Comparison of ENCODE assay signal across 30 mouse cellular contexts in the genomic region with DNA sequence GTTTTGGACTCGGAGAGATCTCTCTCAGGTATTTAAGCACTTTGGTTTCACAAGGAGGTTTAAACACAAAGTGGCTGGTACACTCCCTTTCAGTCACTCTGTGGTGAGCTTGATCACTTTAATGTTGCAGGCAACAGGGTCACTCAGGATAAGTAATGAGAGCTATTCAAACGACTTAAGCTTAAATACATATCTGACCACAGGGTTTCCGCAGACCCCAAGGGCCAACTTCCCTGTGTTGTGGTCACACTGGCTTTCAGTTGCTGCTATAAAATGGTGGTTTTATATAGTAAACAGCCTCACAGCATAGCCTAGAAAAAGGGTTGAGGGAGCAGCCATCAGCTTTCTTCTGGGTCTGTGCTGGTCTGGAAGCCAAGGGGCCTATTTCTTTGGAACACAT.
"Had no signal": no experiment of that assay in that cellular context is flagged by ENCODE, and none has a peak within 500 bp of the region (broad histone marks: within the 10 kb centered on the region; RNA-seq: fewer than 3 reads in every experiment).

No protein-coding gene starts in this region.

- ATAC-seq: hindbrain, embryonic 16.5 days; inflammation-experienced regulatory T-cells, adult 6 months; intestine, embryonic 15.5 days; intestine, postnatal 0 days had no signal

- H3K4me1 ChIP-seq: heart, embryonic 13.5 days; heart, embryonic 15.5 days; hindbrain, embryonic 12.5 days; intestine, embryonic 15.5 days; kidney, embryonic 15.5 days; limb, embryonic 12.5 days; liver, embryonic 13.5 days had no signal

- H3K9ac ChIP-seq: heart, embryonic 13.5 days; heart, embryonic 15.5 days; hindbrain, embryonic 12.5 days; hindbrain, embryonic 14.5 days; intestine, embryonic 15.5 days; kidney, embryonic 15.5 days; limb, embryonic 12.5 days; liver, embryonic 13.5 days had no signal

- H3K36me3 ChIP-seq: heart, embryonic 13.5 days; heart, embryonic 15.5 days; hindbrain, embryonic 10.5 days; hindbrain, embryonic 12.5 days; intestine, embryonic 15.5 days; kidney, embryonic 15.5 days; limb, embryonic 10.5 days; limb, embryonic 12.5 days; liver, embryonic 13.5 days had no signal

- H3K4me2 ChIP-seq: heart, embryonic 11.5 days; heart, embryonic 13.5 days; heart, embryonic 15.5 days; hindbrain, embryonic 12.5 days; hindbrain, embryonic 14.5 days; intestine, embryonic 15.5 days; kidney, embryonic 15.5 days; limb, embryonic 12.5 days; liver, embryonic 11.5 days; liver, embryonic 13.5 days had no signal

- DNase-seq: gastrocnemius, adult 2 months; gastrocnemius, postnatal 10 days; gastrocnemius, postnatal 25 days; heart, adult 11 months; heart, adult 2 months; heart, postnatal 14 days; heart, postnatal 36 days; kidney, adult 18-20 months; kidney, adult 9 months; kidney, postnatal 14 days; kidney, postnatal 36 days; layer of hippocampus, adult 9-11 months; liver; liver, embryonic 13.5 days had no signal

- H3K27ac ChIP-seq: gastrocnemius, adult 2 months; heart, adult 2 months; heart, embryonic 13.5 days; heart, embryonic 15.5 days; hindbrain, embryonic 12.5 days; hindbrain, embryonic 14.5 days; intestine, embryonic 15.5 days; kidney, embryonic 15.5 days; kidney, postnatal 0 days; left cerebral cortex, adult 2 months; limb, embryonic 10.5 days; limb, embryonic 12.5 days; liver, embryonic 13.5 days had no signal

- H3K9me3 ChIP-seq: heart, embryonic 13.5 days; heart, embryonic 15.5 days; hindbrain, embryonic 10.5 days; hindbrain, embryonic 12.5 days; intestine, embryonic 15.5 days; kidney, embryonic 15.5 days; limb, embryonic 10.5 days; limb, embryonic 12.5 days; liver, embryonic 13.5 days had no signal

- H3K27me3 ChIP-seq: heart, embryonic 15.5 days; hindbrain, embryonic 12.5 days; intestine, embryonic 15.5 days; kidney, embryonic 15.5 days; limb, embryonic 12.5 days; liver, embryonic 13.5 days had no signal

- H3K4me3 ChIP-seq: gastrocnemius, adult 2 months; heart, adult 2 months; heart, embryonic 13.5 days; heart, embryonic 15.5 days; hindbrain, embryonic 10.5 days; hindbrain, embryonic 12.5 days; intestine, embryonic 15.5 days; kidney, embryonic 15.5 days; left cerebral cortex, adult 2 months; limb, embryonic 10.5 days; limb, embryonic 12.5 days; liver, embryonic 13.5 days had no signal
